Comparison of ENCODE assay signal across 10 mouse cellular contexts in the genomic region with DNA sequence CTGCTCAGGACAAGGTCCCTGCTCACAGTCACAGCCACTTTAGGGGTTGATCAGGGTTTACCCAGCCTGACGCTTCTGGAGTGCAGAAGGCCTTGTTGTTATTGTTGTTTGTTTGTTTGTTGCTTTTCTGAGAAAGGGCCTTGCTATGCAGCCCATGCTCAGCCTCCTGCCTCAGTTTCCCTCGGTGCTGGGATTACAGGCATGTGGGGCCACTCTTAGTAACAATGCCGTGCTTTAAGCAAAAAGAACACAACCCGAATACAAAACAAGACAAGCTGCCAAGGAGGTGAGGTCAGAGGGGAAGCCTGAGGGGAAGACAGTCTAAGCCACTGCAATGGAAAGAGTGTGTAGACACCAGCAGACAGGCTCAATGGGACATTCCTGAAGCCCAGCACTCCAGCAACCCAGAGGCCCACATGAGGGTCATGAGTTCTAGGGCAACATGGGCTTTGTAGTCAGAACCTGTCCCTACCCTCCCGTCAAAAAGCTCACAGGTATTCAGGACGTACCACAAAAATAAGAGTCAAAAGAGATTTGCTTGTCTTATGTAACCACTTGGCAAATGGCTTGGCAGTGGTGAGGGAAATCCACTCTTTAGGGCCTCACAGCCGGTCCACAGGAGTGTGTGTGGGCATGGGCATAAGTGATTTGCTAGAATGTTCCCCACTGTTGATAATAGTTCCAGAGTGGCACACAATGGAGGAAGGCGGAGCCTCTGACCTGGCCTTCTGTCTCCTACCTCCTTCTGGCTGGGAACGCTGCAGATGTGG. TPM values are rescaled to one million over a fixed set of nuclear protein-coding genes. Genes with fewer than 3 reads are reported as not detected.
DNase-seq lines count a peak whose midpoint lies in the region; ATAC-seq and TF ChIP-seq lines count a peak whose summit lies in the region.
"Had no signal": no experiment of that assay in that cellular context is flagged by ENCODE, and none has a peak within 500 bp of the region (broad histone marks: within the 10 kb centered on the region; RNA-seq: fewer than 3 reads in every experiment).

No protein-coding gene starts in this region.

- TF ChIP-seq CTCF in left cerebral cortex, adult 2 months (IDR thresholded peaks at IDR 0.05): no peak

- H3K36me3 ChIP-seq in heart, embryonic 16.5 days (ENCODE audit: control insufficient read depth, insufficient read depth): no peaks in the 10 kb centered on the region

- H3K4me1 ChIP-seq in heart, embryonic 16.5 days (ENCODE audit: control insufficient read depth, insufficient read depth, low read length): peaks cover 22% of the 10 kb centered on the region

- DNase-seq in adrenal gland, postnatal 10 days: peak; percentile 26
- no peak for DNase-seq in adrenal gland, postnatal 14 days
- no peak for DNase-seq in left cerebral cortex, adult 2 months (ENCODE audit: extremely low spot score in 1 of 2, low spot score in 2 of 2)
- DNase-seq in left cerebral cortex, postnatal 14 days (ENCODE audit: low spot score in 2 of 2): no peak
- DNase-seq in lung, postnatal 25 days (ENCODE audit: low spot score): peak; percentile 76
- DNase-seq in left cerebral cortex, adult 11 months (ENCODE audit: low spot score): no peak
- DNase-seq in c-Kit-positive CD71-positive TER-119-positive erythroid progenitor cells, embryonic 14.5 days (ENCODE audit: low spot score): no peak
- DNase-seq: liver; thymus, adult 18-20 months had no signal

- H3K27me3 ChIP-seq in heart, embryonic 16.5 days (ENCODE audit: control insufficient read depth, insufficient read depth, low read length): no peaks in the 10 kb centered on the region

- H3K4me2 ChIP-seq in heart, embryonic 16.5 days (ENCODE audit: low read depth, low read length): peak overlapping the region; percentile 61

- no peak overlapping the region for H3K9ac ChIP-seq in heart, embryonic 16.5 days (ENCODE audit: low read length)

- H3K9me3 ChIP-seq in heart, embryonic 16.5 days (replicated peaks; ENCODE audit: control insufficient read depth, low read length): no peaks in the 10 kb centered on the region

- peak overlapping the region; percentile 19; the same call in 1 of the 2 replicates for H3K27ac ChIP-seq in left cerebral cortex, adult 2 months
- H3K27ac ChIP-seq in heart, embryonic 16.5 days (ENCODE audit: low read length): peak overlapping the region; percentile 34; the same call in 1 of the 2 replicates

- WGBS in heart, embryonic 16.5 days: 60% methylated on average over 9 of the region's 9 CpGs

- no peak overlapping the region for H3K4me3 ChIP-seq in left cerebral cortex, adult 2 months
- no peak overlapping the region for H3K4me3 ChIP-seq in heart, embryonic 16.5 days (ENCODE audit: low read length)

- no peak for ATAC-seq in heart, embryonic 16.5 days (replicated peaks; ENCODE audit: extremely low read depth, insufficient read depth, low FRiP score)

- intact Hi-C loops in left cerebral cortex, adult 2 months (cut with DNase I): loop anchor here (2.0 to 5.0 kb wide), 3 partner anchors 20 to 424 kb away; no protein-coding TSS in a partner anchor
- intact Hi-C loops in left cerebral cortex, postnatal 14 days (cut with DNase I): loop anchor here (5.0 to 10.0 kb wide), 3 partner anchors 109 to 272 kb away; partner anchors contain the start of genes B9d1 and Slc47a2

RNA-seq across cellular contexts. Expression of gene Grap, which starts 36.4 kb away (rescaled TPM):
- total RNA-seq in adrenal gland, postnatal 10 days (2021): 10 to 100 TPM; 16.0 to 17.3 TPM
- total RNA-seq in adrenal gland, postnatal 14 days (2021): 12.3 and 27.0 TPM in 2 replicates
- 1 to 10 TPM; 4.1 TPM for total RNA-seq in left cerebral cortex, adult 2 months (2021)
- total RNA-seq in left cerebral cortex, postnatal 14 days (2021): 1 to 10 TPM; 6.7 to 9.2 TPM
- polyA plus RNA-seq in heart, embryonic 16.5 days (2015; fragmentation: Nextera tagmentation; extraction: Ambion mirVana): 13.9 and 15.7 TPM in 2 replicates

RNA-seq across cellular contexts. Expression of gene Epn2, which starts 37.2 kb away (rescaled TPM):
- 10 to 100 TPM; 32.2 to 36.8 TPM for total RNA-seq in adrenal gland, postnatal 10 days (2021)
- 35.2 and 38.7 TPM in 2 replicates for total RNA-seq in adrenal gland, postnatal 14 days (2021)
- 100 to 1,000 TPM; 113 TPM for total RNA-seq in left cerebral cortex, adult 2 months (2021)
- total RNA-seq in left cerebral cortex, postnatal 14 days (2021): 100 to 1,000 TPM; 115 TPM
- 19.0 and 19.7 TPM in 2 replicates for polyA plus RNA-seq in heart, embryonic 16.5 days (2015; fragmentation: Nextera tagmentation; extraction: Ambion mirVana)

Comparison
In these comparisons a context has a peak if more than half of its experiments do, and no peak if none do; other contexts are left out.
1. DNase-seq: peak in adrenal gland, postnatal 10 days (single experiment) and lung, postnatal 25 days (single experiment); none in adrenal gland, postnatal 14 days (single experiment), left cerebral cortex, adult 2 months (0 of 2), left cerebral cortex, postnatal 14 days (0 of 2), left cerebral cortex, adult 11 months (single experiment) and c-Kit-positive CD71-positive TER-119-positive erythroid progenitor cells, embryonic 14.5 days (single experiment).